Mouse (Mus musculus) regulatory T cell (primary cell): ENCODE data around the gene Rad51b.

ENCODE experiments used
- in situ Hi-C: fragments of 300-600 bp; cut with MboI, MseI; formaldehyde crosslinking; loops from one replicate; pipeline ENCODE4 v1.15.1; 2025; ENCODE audit warnings: high pct_unique_total_duplicates

Rad51b gene

DNA sequence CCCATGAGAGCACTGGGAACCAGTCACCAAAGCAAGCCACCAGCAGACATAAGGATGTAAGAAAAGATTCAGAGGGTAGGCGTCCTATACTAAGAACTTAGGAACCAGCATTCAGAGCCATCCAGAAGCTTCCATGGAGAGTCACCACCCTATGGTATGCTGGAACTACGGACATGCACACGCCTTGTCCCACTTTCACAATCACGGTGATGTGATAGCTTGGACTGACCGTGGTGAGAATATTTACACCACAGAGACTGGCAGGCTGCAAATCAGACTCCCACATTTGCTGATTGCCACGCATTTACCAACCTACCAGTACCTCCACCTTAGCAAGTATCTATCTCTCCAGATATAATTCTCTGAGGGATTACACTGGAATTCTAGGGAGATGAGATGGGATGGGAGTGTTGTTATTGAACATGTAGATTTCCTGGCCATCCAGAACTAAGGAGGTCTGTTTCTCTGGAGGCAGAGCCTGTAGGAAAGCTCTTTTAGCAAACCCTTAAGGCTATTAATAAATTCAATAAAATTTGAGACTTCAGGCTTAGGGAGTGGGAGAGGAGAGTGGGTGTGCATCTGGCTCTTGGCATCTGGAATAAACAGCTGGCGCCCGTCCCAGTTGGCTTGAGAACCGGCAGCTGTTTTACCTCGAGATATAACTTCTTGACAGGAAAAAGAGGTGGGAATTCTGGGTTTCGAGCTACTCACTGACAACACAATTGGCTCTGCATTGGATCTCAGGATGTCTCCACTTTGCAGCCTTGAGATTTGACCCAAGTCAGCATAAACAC lies 559.2 kb downstream of the Rad51b start:
- in situ Hi-C loops, result loop anchor here (5.0 kb wide), 1 partner anchor 54 kb away; no protein-coding TSS in a partner anchor

DNA sequence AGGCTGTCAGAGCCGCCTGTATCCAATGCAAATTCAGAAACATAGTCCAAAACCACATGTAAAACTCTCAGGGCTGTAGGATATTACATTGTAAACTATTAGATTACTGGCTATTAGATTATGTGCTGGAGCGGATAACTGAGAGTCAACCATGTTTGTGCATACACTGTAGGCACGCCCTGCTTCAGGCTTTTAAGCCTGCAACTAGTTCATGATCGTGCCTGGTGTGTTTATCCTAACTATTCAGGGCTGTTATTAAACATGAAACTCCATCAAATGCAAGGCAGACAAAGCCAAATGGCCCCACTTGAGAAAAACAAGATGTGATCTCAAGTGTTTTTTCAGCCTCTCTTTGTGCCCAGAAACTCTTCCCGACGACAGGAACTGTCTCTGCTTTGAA lies 560.6 kb downstream of the Rad51b start:
- in situ Hi-C loops, result loop anchor here (5.0 kb wide), 1 partner anchor 55 kb away; no protein-coding TSS in a partner anchor

DNA sequence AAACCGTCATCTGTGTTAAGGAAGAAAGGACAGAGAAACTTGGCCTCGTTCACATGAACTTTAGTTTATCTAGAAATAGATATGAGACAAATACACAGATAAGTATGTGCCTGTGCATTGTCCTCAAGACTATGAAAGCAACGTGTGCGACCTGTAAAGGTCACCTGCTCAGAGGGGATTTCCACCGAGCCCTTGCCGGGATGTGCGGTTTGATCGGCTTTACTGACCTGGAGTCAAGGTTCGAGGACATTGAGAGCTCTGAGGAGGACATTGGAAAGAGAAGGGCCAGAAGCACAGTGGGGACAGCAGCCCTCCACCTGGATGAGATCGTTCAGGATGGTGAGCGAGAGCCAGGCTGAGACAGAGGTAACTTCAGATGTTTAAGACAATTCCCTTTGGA lies 561.3 kb downstream of the Rad51b start:
- in situ Hi-C loops, result loop anchor here (5.0 kb wide), 1 partner anchor 56 kb away; no protein-coding TSS in a partner anchor

DNA sequence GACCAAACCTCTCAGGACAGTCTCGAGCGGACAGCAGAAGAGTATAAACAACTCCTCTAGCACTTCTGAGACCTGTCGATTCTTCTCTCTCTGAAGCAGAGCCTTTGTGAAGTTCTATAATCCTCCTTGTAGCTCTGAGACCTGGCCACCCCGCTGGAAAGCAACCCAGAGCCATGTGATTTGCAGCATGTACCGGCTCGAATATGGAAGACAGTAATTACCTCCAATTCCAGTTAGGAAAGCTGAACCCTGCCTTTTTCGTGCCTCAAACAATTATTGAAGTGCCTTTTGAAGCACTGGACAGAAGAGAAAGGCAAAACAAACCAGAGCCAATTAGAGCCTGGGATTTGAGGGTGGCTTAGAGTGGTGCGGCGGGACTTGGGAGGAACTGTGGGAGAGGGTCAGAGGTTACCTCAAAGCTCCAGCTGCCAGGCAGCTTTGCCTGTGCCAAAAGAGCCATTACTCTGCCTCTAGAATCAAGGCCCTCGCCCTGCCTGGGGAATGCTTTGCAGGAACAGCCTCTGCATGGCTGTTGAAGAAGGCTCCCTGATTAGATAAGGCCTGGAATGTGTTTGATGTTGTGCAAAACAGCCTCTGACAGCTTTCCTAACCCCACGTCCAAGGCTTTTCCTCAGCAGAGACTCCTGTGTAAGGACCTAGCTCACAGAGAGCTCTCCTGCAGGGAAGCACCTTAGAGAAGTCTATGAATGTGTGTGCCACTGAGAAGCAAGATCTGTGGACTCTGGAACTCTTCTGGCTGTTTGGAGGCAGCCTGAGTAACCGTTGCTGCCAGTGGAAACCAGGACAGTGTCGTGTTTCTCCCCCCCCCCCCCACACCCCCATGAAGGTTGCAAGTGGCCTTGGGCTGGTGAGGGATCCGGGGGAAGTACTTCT lies 562.5 kb downstream of the Rad51b start:
- in situ Hi-C loops, result loop anchor here (5.0 kb wide), 1 partner anchor 57 kb away; no protein-coding TSS in a partner anchor

DNA sequence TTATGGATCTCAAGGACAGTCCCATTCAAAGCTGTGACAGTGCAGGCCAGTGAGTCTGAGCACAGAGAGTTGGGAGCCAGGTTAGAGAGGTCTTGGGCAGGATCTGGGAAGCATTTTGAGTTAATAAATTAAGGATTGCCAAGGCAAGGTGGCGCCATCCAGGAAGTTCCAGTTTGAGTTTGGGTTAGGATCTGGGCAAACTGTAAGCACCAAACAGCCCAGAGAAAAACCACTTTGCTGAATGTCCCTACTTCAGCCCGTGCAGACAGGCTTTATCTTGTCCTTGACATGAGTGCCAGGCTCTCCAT lies 563.1 kb downstream of the Rad51b start:
- in situ Hi-C loops, result no loop called here
